Mouse (Mus musculus) cortical plate, adult 2 months (tissue): ENCODE results near the gene Mgl2.

Experiments used
- CTCF ChIP-seq: fragments of 200-500 bp; IDR thresholded peaks from 2 replicates; pipeline ENCODE4 v1.5.1; 2011; ENCODE audit warnings: mild to moderate bottlenecking, control low read depth, low read length; ENCODE audit not compliant: insufficient read depth; ENCODE audit errors: extremely low read depth
- POLR2A ChIP-seq: fragments of 200-500 bp; IDR thresholded peaks from 2 replicates; pipeline ENCODE4 v1.6.1; 2011; ENCODE audit warnings: mild to moderate bottlenecking, low read length, control low read depth; ENCODE audit not compliant: insufficient read depth; ENCODE audit errors: extremely low read depth

GRCm38 (mm10) chr11:70103701-70104315 is 26.3 kb upstream of the Mgl2 start:
- TF ChIP-seq CTCF (no peak), POLR2A (no peak)
